Mouse (Mus musculus) bone marrow macrophage, adult 2 months (primary cell): ENCODE measurements around the gene Smim14. TPM values are rescaled to one million over a fixed set of nuclear protein-coding genes. Genes with fewer than 3 reads are reported as not detected.
A peak's percentile ranks its signal among the peaks of the same experiment; 100 is the strongest.

Experiments used
- H3K27ac ChIP-seq: 2 replicates; pipeline ENCODE4 v1.5.1; 2012; ENCODE audit warnings: low read depth, low read length; ENCODE audit not compliant: insufficient read depth
- H3K4me1 ChIP-seq: 2 replicates; pipeline ENCODE4 v1.6.1; 2012; ENCODE audit warnings: low read length; ENCODE audit not compliant: control insufficient read depth, insufficient read depth
- H3K4me3 ChIP-seq: 2 replicates; pipeline ENCODE4 v1.5.1; 2012; ENCODE audit warnings: mild to moderate bottlenecking, low read length, moderate library complexity; ENCODE audit not compliant: insufficient read depth
- CTCF ChIP-seq: IDR thresholded peaks from 2 replicates; pipeline ENCODE4 v1.5.1; 2012; ENCODE audit warnings: low read depth, mild to moderate bottlenecking, low read length, moderate library complexity
- POLR2A ChIP-seq: IDR thresholded peaks from 2 replicates; pipeline ENCODE4 v1.6.1; 2012; ENCODE audit warnings: mild to moderate bottlenecking, low read depth, low read length, borderline replicate concordance
- polyA plus RNA-seq: library from polyadenylated mRNA; stranded (reverse); fragments of >200 nt; gene quantifications from 2 replicates; pipeline ENCODE4 v1.2.4, GENCODE M21; 2012; ENCODE audit not compliant: missing spikeins, insufficient read depth, insufficient read length

The Smim14 gene
- 232 and 266 TPM in 2 replicates for polyA plus RNA-seq

- H3K4me1 ChIP-seq, result peaks cover 4% of the 10 kb centered on the region
- peak within 1 kb of the TSS; percentile 97 for H3K4me3 ChIP-seq
- peak within 1 kb of the TSS; percentile 87 for H3K27ac ChIP-seq
- TF ChIP-seq POLR2A (peak; percentile 82), CTCF (no peak)
Observed at GRCm38 (mm10) chr5:65536751-65537419, at the start of gene Smim14, which contains the start of gene Ube2k. Smim14 (minus strand) TSS chr5:65537184. Ube2k (plus strand) TSS chr5:65537233.

GRCm38 (mm10) chr5:65586291-65586690 lies 49.3 kb upstream of the Smim14 start:
- no peak overlapping the region for H3K27ac ChIP-seq
- H3K4me1 ChIP-seq, result no peaks in the 10 kb centered on the region
- TF ChIP-seq CTCF, result no peak
- TF ChIP-seq POLR2A, result no peak
- H3K4me3 ChIP-seq, result no peak overlapping the region

GRCm38 (mm10) chr5:65578545-65578944 lies 41.6 kb upstream of the Smim14 start:
- Histone ChIP-seq H3K4me1 (peaks cover 10% of the 10 kb centered on the region), H3K27ac (no peak overlapping the region), H3K4me3 (no peak overlapping the region)
- no peak for TF ChIP-seq POLR2A
- no peak for TF ChIP-seq CTCF

- Histone ChIP-seq H3K27ac (no peak overlapping the region), H3K4me1 (peaks cover 14% of the 10 kb centered on the region), H3K4me3 (no peak overlapping the region)
- TF ChIP-seq CTCF, result no peak
- no peak for TF ChIP-seq POLR2A
Observed at GRCm38 (mm10) chr5:65575896-65576295, 38.9 kb upstream of the Smim14 start.

GRCm38 (mm10) chr5:65574876-65575275 lies 37.9 kb upstream of the Smim14 start:
- no peak overlapping the region for H3K27ac ChIP-seq
- TF ChIP-seq POLR2A, result no peak
- TF ChIP-seq CTCF, result no peak

GRCm38 (mm10) chr5:65565486-65565885 lies 28.5 kb upstream of the Smim14 start:
- Histone ChIP-seq H3K4me1 (peaks cover 12% of the 10 kb centered on the region), H3K27ac (no peak overlapping the region), H3K4me3 (no peak overlapping the region)
- TF ChIP-seq POLR2A (no peak), CTCF (no peak)

More at GRCm38 (mm10) chr5:65574876-65575275, 37.9 kb upstream of the Smim14 start:
- no peak overlapping the region for H3K4me3 ChIP-seq
- peaks cover 14% of the 10 kb centered on the region for H3K4me1 ChIP-seq

- peaks cover 21% of the 10 kb centered on the region for H3K4me1 ChIP-seq
- H3K27ac ChIP-seq, result no peak overlapping the region
- no peak for TF ChIP-seq POLR2A
- no peak overlapping the region for H3K4me3 ChIP-seq
Observed at GRCm38 (mm10) chr5:65561125-65561893, 24.3 kb upstream of the Smim14 start.

GRCm38 (mm10) chr5:65557109-65557508 lies 20.1 kb upstream of the Smim14 start:
- Histone ChIP-seq H3K27ac (no peak overlapping the region), H3K4me3 (no peak overlapping the region), H3K4me1 (peaks cover 24% of the 10 kb centered on the region)
- TF ChIP-seq POLR2A (no peak), CTCF (no peak)

GRCm38 (mm10) chr5:65549677-65550076 lies 12.7 kb upstream of the Smim14 start:
- Histone ChIP-seq H3K4me1 (no peaks in the 10 kb centered on the region), H3K27ac (no peak overlapping the region)
- TF ChIP-seq CTCF, result no peak
- no peak for TF ChIP-seq POLR2A

GRCm38 (mm10) chr5:65544616-65545015 lies 7.6 kb upstream of the Smim14 start:
- no peak overlapping the region for H3K27ac ChIP-seq
- H3K4me1 ChIP-seq, result peaks cover 2% of the 10 kb centered on the region; the same call in 1 of the 2 replicates
- TF ChIP-seq POLR2A, result no peak
- no peak for TF ChIP-seq CTCF
- H3K4me3 ChIP-seq, result no peak overlapping the region

More at GRCm38 (mm10) chr5:65549677-65550076, 12.7 kb upstream of the Smim14 start:
- no peak overlapping the region for H3K4me3 ChIP-seq
